Mouse (Mus musculus) kidney, adult 11 months (tissue): ENCODE results near the gene Tbc1d2b.

ENCODE experiments used
- DNase-seq: peaks from one replicate; pipeline ENCODE4 v3.0.0; 2022

The Tbc1d2b gene

GRCm38 (mm10) chr9:90270193-90270943 lies at the start of gene Tbc1d2b:
Gene Tbc1d2b, minus strand, starts transcription at chr9:90270804.
- peak; percentile 63 for DNase-seq

- DNase-seq, result no peak
Observed at GRCm38 (mm10) chr9:90316300-90316699, 45.7 kb upstream of the Tbc1d2b start.

GRCm38 (mm10) chr9:90315662-90316061 lies 45.1 kb upstream of the Tbc1d2b start:
- no peak for DNase-seq

GRCm38 (mm10) chr9:90304254-90304653 lies 33.6 kb upstream of the Tbc1d2b start:
- no peak for DNase-seq

GRCm38 (mm10) chr9:90303101-90303835 lies 32.7 kb upstream of the Tbc1d2b start:
- no peak for DNase-seq

- DNase-seq, result no peak
Observed at GRCm38 (mm10) chr9:90302670-90303069, 32.1 kb upstream of the Tbc1d2b start.

- no peak for DNase-seq
Observed at GRCm38 (mm10) chr9:90301081-90301688, 30.6 kb upstream of the Tbc1d2b start.

GRCm38 (mm10) chr9:90297637-90298036 lies 27.0 kb upstream of the Tbc1d2b start:
- DNase-seq, result no peak

- no peak for DNase-seq
Observed at GRCm38 (mm10) chr9:90293641-90294398, 23.2 kb upstream of the Tbc1d2b start.

GRCm38 (mm10) chr9:90278397-90278796 lies 7.8 kb upstream of the Tbc1d2b start:
- no peak for DNase-seq

- no peak for DNase-seq
Observed at GRCm38 (mm10) chr9:90277884-90278283, 7.3 kb upstream of the Tbc1d2b start.

GRCm38 (mm10) chr9:90276779-90277178 lies 6.2 kb upstream of the Tbc1d2b start:
- no peak for DNase-seq

- DNase-seq, result no peak
Observed at GRCm38 (mm10) chr9:90275906-90276305, 5.3 kb upstream of the Tbc1d2b start.

- DNase-seq, result no peak
Observed at GRCm38 (mm10) chr9:90275500-90275899, 4.9 kb upstream of the Tbc1d2b start.

- DNase-seq, result no peak
Observed at GRCm38 (mm10) chr9:90274516-90274915, 3.9 kb upstream of the Tbc1d2b start.

- DNase-seq, result no peak
Observed at GRCm38 (mm10) chr9:90272346-90272745, 1.7 kb upstream of the Tbc1d2b start.

GRCm38 (mm10) chr9:90271541-90272090 lies 1.0 kb upstream of the Tbc1d2b start:
- DNase-seq, result no peak

- DNase-seq, result no peak
Observed at GRCm38 (mm10) chr9:90270944-90271295, 316 bp upstream of the Tbc1d2b start.

GRCm38 (mm10) chr9:90269011-90269681 lies 1.5 kb downstream of the Tbc1d2b start:
- DNase-seq, result peak; percentile 48

- no peak for DNase-seq
Observed at GRCm38 (mm10) chr9:90266926-90267325, 3.7 kb downstream of the Tbc1d2b start.

GRCm38 (mm10) chr9:90266059-90266458 lies 4.5 kb downstream of the Tbc1d2b start:
- no peak for DNase-seq

GRCm38 (mm10) chr9:90265322-90266039 lies 5.1 kb downstream of the Tbc1d2b start:
- no peak for DNase-seq
